Mouse (Mus musculus): ENCODE data around the gene Hoxd8. TPM values are rescaled to one million over a fixed set of nuclear protein-coding genes. Genes with fewer than 3 reads are reported as not detected.

Gene Hoxd8
- polyA plus RNA-seq, 1 experiment from 2014 or later = 0.82 TPM

DNA sequence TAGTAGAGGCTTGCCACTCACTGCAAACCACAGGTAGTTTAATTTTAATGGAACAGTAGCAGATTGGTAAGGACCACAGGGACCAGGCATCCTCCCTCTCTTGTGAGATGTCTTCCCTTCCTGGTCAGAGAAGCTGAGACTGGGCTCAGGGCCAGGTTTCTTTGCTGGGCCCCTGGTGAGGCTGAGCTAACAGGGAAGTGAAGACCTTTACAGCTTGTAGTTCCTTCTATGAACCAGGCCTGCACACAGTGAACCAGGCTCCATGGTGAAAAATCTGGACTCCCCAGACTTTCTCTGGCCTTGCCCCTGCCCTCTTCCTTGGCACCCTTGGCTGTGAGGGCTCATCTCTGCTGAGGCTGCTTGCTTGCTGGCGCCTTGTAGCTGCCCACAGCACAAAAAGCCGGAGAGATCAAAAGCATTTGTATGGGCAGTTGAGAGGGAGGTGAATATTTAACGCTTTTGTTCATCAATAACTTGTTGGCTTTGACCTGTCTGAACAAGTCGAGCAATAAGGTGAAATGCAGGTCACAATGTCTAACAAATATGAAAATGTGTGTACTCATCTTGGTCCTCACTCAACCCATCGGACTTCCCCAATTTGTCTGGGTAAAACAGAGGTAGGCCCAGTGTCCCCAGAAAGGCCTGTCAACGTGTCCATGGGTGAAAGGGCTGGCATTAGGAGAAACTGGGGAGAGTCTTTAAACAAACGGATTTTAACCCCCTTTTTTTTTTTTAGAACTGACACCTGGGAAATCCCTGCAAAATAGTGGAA, 20.0 kb downstream of the Hoxd8 start:
- H3K4me3 ChIP-seq (ENCODE audit: low read depth, low read length) = no peak overlapping the region
- H3K4me1 ChIP-seq (replicated peaks; ENCODE audit: control insufficient read depth, insufficient read depth, low read length) = 0 out of 2 replicates have a peak, but pooled peaks cover 2% of the 10 kb centered on the region
- H3K4me2 ChIP-seq = no peak overlapping the region
- 38% methylated on average over 7 of the region's 7 CpGs for WGBS
- no peaks in the 10 kb centered on the region for H3K9me3 ChIP-seq (ENCODE audit: control insufficient read depth, low read length)
- no peak overlapping the region for H3K9ac ChIP-seq (ENCODE audit: low read depth, low read length)
- DNase-seq (ENCODE audit: low spot score) (peak; percentile 31), ATAC-seq (replicated peaks; ENCODE audit: low FRiP score) (no peak)
- H3K27ac ChIP-seq (ENCODE audit: low read depth, low read length) = no peak overlapping the region
- H3K27me3 ChIP-seq (replicated peaks; ENCODE audit: control insufficient read depth, insufficient read depth, low read length) = peaks cover 100% of the 10 kb centered on the region
- H3K36me3 ChIP-seq (ENCODE audit: control insufficient read depth, insufficient read depth, low read length) = no peaks in the 10 kb centered on the region

- Histone ChIP-seq H3K36me3 (ENCODE audit: control insufficient read depth, insufficient read depth, low read length) (no peaks in the 10 kb centered on the region), H3K9ac (ENCODE audit: low read depth, low read length) (no peak overlapping the region), H3K27ac (ENCODE audit: low read depth, low read length) (no peak overlapping the region), H3K27me3 (replicated peaks; ENCODE audit: control insufficient read depth, insufficient read depth, low read length) (peaks cover 98% of the 10 kb centered on the region), H3K4me1 (replicated peaks; ENCODE audit: control insufficient read depth, insufficient read depth, low read length) (0 out of 2 replicates have a peak, but pooled peaks cover 2% of the 10 kb centered on the region), H3K4me2 (no peak overlapping the region), H3K4me3 (ENCODE audit: low read depth, low read length) (no peak overlapping the region), H3K9me3 (ENCODE audit: control insufficient read depth, low read length) (no peaks in the 10 kb centered on the region)
- 21% methylated on average over 17 of the region's 17 CpGs for WGBS
- ATAC-seq (replicated peaks; ENCODE audit: low FRiP score) (no peak), DNase-seq (ENCODE audit: low spot score) (peak; percentile 39)
These were observed 20.8 kb downstream of the Hoxd8 start for GRCm38 (mm10) chr2:74725171-74725570.

GRCm38 (mm10) chr2:74726551-74726950, 22.1 kb downstream of the Hoxd8 start, which contains the start of gene Gm28230:
Gm28230 (plus strand) TSS chr2:74726728.
- 22% methylated on average over 5 of the region's 5 CpGs for WGBS
- Histone ChIP-seq H3K4me3 (ENCODE audit: low read depth, low read length) (peak within 1 kb of the TSS; percentile 44), H3K9ac (ENCODE audit: low read depth, low read length) (no peak within 1 kb of the TSS), H3K4me2 (peak within 1 kb of the TSS; percentile 57), H3K9me3 (ENCODE audit: control insufficient read depth, low read length) (no peaks in the 10 kb centered on the region), H3K36me3 (ENCODE audit: control insufficient read depth, insufficient read depth, low read length) (no peaks in the 10 kb centered on the region), H3K27ac (ENCODE audit: low read depth, low read length) (no peak within 1 kb of the TSS), H3K27me3 (replicated peaks; ENCODE audit: control insufficient read depth, insufficient read depth, low read length) (peaks cover 98% of the 10 kb centered on the region), H3K4me1 (replicated peaks; ENCODE audit: control insufficient read depth, insufficient read depth, low read length) (0 out of 2 replicates have a peak, but pooled peaks cover 2% of the 10 kb centered on the region)
- peak; percentile 33 for DNase-seq (ENCODE audit: low spot score)
- no peak for ATAC-seq (replicated peaks; ENCODE audit: low FRiP score)

- WGBS = 4% methylated on average over 43 of the region's 43 CpGs
- Histone ChIP-seq H3K4me3 (ENCODE audit: low read depth, low read length) (peak overlapping the region; percentile 44), H3K36me3 (ENCODE audit: control insufficient read depth, insufficient read depth, low read length) (no peaks in the 10 kb centered on the region), H3K9ac (ENCODE audit: low read depth, low read length) (no peak overlapping the region), H3K27ac (ENCODE audit: low read depth, low read length) (no peak overlapping the region), H3K4me2 (peak overlapping the region; percentile 57), H3K27me3 (replicated peaks; ENCODE audit: control insufficient read depth, insufficient read depth, low read length) (peaks cover 98% of the 10 kb centered on the region), H3K4me1 (replicated peaks; ENCODE audit: control insufficient read depth, insufficient read depth, low read length) (0 out of 2 replicates have a peak, but pooled peaks cover 2% of the 10 kb centered on the region), H3K9me3 (ENCODE audit: control insufficient read depth, low read length) (no peaks in the 10 kb centered on the region)
- DNase-seq (ENCODE audit: low spot score) (no peak), ATAC-seq (replicated peaks; ENCODE audit: low FRiP score) (no peak)
These were observed 22.7 kb downstream of the Hoxd8 start for GRCm38 (mm10) chr2:74726973-74727639.

DNA sequence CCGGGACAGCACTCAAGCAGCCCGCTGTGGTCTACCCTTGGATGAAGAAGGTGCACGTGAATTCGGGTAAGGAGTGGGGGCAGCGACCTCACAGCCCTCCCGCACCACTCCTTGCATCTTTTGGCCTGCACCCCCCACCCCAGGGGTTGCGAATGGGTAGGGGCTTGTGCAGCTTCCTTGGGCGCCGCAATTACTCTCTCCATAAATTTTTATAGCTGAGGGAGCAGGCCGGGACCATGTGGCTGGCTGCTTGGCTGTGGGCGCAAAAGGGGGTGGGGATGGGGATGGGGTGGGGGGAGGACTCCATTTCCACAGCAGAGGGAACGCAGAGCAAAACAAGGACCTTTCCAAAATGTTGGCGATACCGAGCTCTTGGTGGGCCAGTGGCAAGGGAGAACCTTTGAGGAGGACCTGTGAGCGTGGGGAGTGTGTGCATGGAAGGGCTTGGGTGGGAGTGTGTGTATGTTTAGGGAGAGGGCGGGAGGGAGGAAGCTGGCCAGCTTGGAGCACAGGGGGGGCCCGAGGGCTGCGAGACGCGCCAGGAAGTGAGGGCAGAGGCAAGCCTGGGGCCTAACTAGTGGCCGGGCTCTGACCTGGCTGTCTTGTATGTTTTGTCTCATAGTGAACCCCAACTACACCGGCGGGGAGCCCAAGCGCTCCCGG, 23.4 kb downstream of the Hoxd8 start:
- WGBS = 8% methylated on average over 24 of the region's 25 CpGs
- no peak overlapping the region for H3K27ac ChIP-seq (ENCODE audit: low read depth, low read length)
- peaks cover 2% of the 10 kb centered on the region; the same call in 1 of the 2 replicates for H3K4me1 ChIP-seq (replicated peaks; ENCODE audit: control insufficient read depth, insufficient read depth, low read length)
- H3K27me3 ChIP-seq (replicated peaks; ENCODE audit: control insufficient read depth, insufficient read depth, low read length) = peaks cover 98% of the 10 kb centered on the region
- peak overlapping the region; percentile 44 for H3K4me3 ChIP-seq (ENCODE audit: low read depth, low read length)
- DNase-seq (ENCODE audit: low spot score) (no peak), ATAC-seq (replicated peaks; ENCODE audit: low FRiP score) (no peak)
- H3K9ac ChIP-seq (ENCODE audit: low read depth, low read length) = no peak overlapping the region
- no peaks in the 10 kb centered on the region for H3K36me3 ChIP-seq (ENCODE audit: control insufficient read depth, insufficient read depth, low read length)
- H3K4me2 ChIP-seq = peak overlapping the region; percentile 57
- H3K9me3 ChIP-seq (ENCODE audit: control insufficient read depth, low read length) = no peaks in the 10 kb centered on the region

DNA sequence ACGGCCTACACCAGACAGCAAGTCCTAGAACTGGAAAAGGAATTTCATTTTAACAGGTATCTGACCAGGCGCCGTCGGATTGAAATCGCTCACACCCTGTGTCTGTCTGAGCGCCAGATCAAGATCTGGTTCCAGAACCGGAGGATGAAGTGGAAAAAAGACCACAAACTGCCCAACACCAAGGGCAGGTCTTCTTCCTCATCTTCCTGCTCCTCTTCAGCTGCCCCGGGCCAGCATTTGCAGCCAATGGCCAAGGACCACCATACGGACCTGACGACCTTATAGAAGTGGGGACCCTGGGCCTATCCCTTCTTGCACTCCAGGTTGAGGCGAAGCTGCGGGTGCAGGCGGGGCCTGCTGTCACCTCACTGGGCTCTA, 23.9 kb downstream of the Hoxd8 start:
- H3K4me1 ChIP-seq (replicated peaks; ENCODE audit: control insufficient read depth, insufficient read depth, low read length) = peaks cover 2% of the 10 kb centered on the region; the same call in 1 of the 2 replicates
- no peak overlapping the region for H3K4me3 ChIP-seq (ENCODE audit: low read depth, low read length)
- 28% methylated on average over 13 of the region's 13 CpGs for WGBS
- H3K36me3 ChIP-seq (ENCODE audit: control insufficient read depth, insufficient read depth, low read length) = no peaks in the 10 kb centered on the region
- H3K4me2 ChIP-seq = no peak overlapping the region
- no peak overlapping the region for H3K27ac ChIP-seq (ENCODE audit: low read depth, low read length)
- ATAC-seq (replicated peaks; ENCODE audit: low FRiP score) = no peak
- H3K9me3 ChIP-seq (ENCODE audit: control insufficient read depth, low read length) = no peaks in the 10 kb centered on the region
- DNase-seq (ENCODE audit: low spot score) = peak; percentile 33
- no peak overlapping the region for H3K9ac ChIP-seq (ENCODE audit: low read depth, low read length)
- H3K27me3 ChIP-seq (replicated peaks; ENCODE audit: control insufficient read depth, insufficient read depth, low read length) = peaks cover 98% of the 10 kb centered on the region

GRCm38 (mm10) chr2:74730331-74730730, 25.9 kb downstream of the Hoxd8 start:
- H3K4me1 ChIP-seq (replicated peaks; ENCODE audit: control insufficient read depth, insufficient read depth, low read length) = peaks cover 2% of the 10 kb centered on the region; the same call in 1 of the 2 replicates
- H3K36me3 ChIP-seq (ENCODE audit: control insufficient read depth, insufficient read depth, low read length) = no peaks in the 10 kb centered on the region
- H3K9ac ChIP-seq (ENCODE audit: low read depth, low read length) = no peak overlapping the region
- H3K27ac ChIP-seq (ENCODE audit: low read depth, low read length) = no peak overlapping the region
- H3K4me2 ChIP-seq = no peak overlapping the region
- no peak overlapping the region for H3K4me3 ChIP-seq (ENCODE audit: low read depth, low read length)
- DNase-seq (ENCODE audit: low spot score) (no peak), ATAC-seq (replicated peaks; ENCODE audit: low FRiP score) (no peak)
- peaks cover 98% of the 10 kb centered on the region for H3K27me3 ChIP-seq (replicated peaks; ENCODE audit: control insufficient read depth, insufficient read depth, low read length)
- WGBS = 29% methylated on average over 8 of the region's 8 CpGs
- no peaks in the 10 kb centered on the region for H3K9me3 ChIP-seq (ENCODE audit: control insufficient read depth, low read length)

- no peak overlapping the region for H3K4me3 ChIP-seq (ENCODE audit: low read depth, low read length)
- no peaks in the 10 kb centered on the region for H3K9me3 ChIP-seq (ENCODE audit: control insufficient read depth, low read length)
- H3K9ac ChIP-seq (ENCODE audit: low read depth, low read length) = no peak overlapping the region
- H3K36me3 ChIP-seq (ENCODE audit: control insufficient read depth, insufficient read depth, low read length) = no peaks in the 10 kb centered on the region
- H3K27ac ChIP-seq (ENCODE audit: low read depth, low read length) = no peak overlapping the region
- peaks cover 2% of the 10 kb centered on the region; the same call in 1 of the 2 replicates for H3K4me1 ChIP-seq (replicated peaks; ENCODE audit: control insufficient read depth, insufficient read depth, low read length)
- peaks cover 98% of the 10 kb centered on the region for H3K27me3 ChIP-seq (replicated peaks; ENCODE audit: control insufficient read depth, insufficient read depth, low read length)
- DNase-seq (ENCODE audit: low spot score) = no peak
- no peak for ATAC-seq (replicated peaks; ENCODE audit: low FRiP score)
- no peak overlapping the region for H3K4me2 ChIP-seq
These were observed 26.6 kb downstream of the Hoxd8 start for GRCm38 (mm10) chr2:74731055-74731454.

All from liver, embryonic 11.5 days (tissue).